Mouse (Mus musculus): ENCODE data around the gene Ccnjl. TPM values are rescaled to one million over a fixed set of nuclear protein-coding genes. Genes with fewer than 3 reads are reported as not detected.

Gene Ccnjl
- polyA plus RNA-seq, 1 experiment from 2014 or later, result 26.4 TPM

DNA sequence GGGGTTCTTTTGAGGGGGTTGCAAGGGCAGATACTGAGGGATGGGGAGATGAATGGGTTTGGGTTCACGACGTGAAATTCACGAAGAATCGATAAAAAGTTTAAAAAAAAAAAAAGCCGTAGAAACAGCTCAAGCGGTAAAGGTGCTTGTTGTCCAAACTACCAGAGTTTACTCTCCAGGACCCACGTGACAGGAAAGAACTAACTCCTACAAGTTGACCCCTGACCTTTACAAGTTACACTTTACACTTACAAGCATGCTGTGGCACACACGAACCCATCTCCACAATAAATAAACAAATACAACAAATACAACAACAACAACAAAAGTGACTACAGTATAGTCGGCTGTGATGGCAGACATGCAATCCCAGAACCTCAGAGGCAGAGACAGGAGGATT, 103.1 kb downstream of the Ccnjl start:
- Histone ChIP-seq H3K9ac (replicated peaks; ENCODE audit: low read length) (no peak overlapping the region), H3K36me3 (ENCODE audit: insufficient read depth, low read length) (no peaks in the 10 kb centered on the region), H3K4me2 (replicated peaks; ENCODE audit: low read depth, low read length) (no peak overlapping the region), H3K9me3 (ENCODE audit: low read length) (no peaks in the 10 kb centered on the region), H3K27ac (ENCODE audit: low read length) (no peak overlapping the region), H3K4me1 (ENCODE audit: insufficient read depth, low read length) (peaks cover 23% of the 10 kb centered on the region), H3K4me3 (ENCODE audit: low read length) (no peak overlapping the region), H3K27me3 (ENCODE audit: insufficient read depth, low read length) (no peaks in the 10 kb centered on the region)
- ATAC-seq (ENCODE audit: low FRiP score, low TSS enrichment), result no peak
- WGBS, result 79% methylated on average over 9 of the region's 9 CpGs

DNA sequence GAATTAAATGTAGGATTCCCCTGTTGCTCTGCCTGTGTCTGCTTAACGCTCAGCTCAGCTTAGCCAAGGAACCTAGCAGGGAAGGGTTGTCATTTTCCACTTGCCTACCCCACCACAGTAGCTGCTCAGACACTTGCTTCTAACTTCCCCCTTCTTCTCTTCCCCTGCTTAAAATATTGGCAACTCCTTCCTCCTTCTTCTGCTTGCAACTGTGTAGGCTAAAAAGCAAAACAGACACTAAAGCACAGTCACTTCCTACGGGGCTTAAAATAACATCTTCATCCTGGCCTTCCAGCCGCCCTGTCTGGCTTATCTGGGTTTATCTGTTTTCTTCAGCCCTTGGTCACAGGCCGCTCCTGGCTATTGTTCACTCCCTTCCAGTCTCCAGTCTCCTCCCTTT, 104.0 kb downstream of the Ccnjl start:
- Histone ChIP-seq H3K4me3 (ENCODE audit: low read length) (no peak overlapping the region), H3K4me1 (ENCODE audit: insufficient read depth, low read length) (peaks cover 17% of the 10 kb centered on the region), H3K36me3 (ENCODE audit: insufficient read depth, low read length) (no peaks in the 10 kb centered on the region), H3K27me3 (ENCODE audit: insufficient read depth, low read length) (no peaks in the 10 kb centered on the region), H3K27ac (ENCODE audit: low read length) (peak overlapping the region; percentile 15; the same call in 1 of the 2 replicates), H3K4me2 (replicated peaks; ENCODE audit: low read depth, low read length) (no peak overlapping the region), H3K9me3 (ENCODE audit: low read length) (no peaks in the 10 kb centered on the region), H3K9ac (replicated peaks; ENCODE audit: low read length) (no peak overlapping the region)
- ATAC-seq (ENCODE audit: low FRiP score, low TSS enrichment), result no peak
- WGBS, result 26% methylated on average over 4 of the region's 4 CpGs

DNA sequence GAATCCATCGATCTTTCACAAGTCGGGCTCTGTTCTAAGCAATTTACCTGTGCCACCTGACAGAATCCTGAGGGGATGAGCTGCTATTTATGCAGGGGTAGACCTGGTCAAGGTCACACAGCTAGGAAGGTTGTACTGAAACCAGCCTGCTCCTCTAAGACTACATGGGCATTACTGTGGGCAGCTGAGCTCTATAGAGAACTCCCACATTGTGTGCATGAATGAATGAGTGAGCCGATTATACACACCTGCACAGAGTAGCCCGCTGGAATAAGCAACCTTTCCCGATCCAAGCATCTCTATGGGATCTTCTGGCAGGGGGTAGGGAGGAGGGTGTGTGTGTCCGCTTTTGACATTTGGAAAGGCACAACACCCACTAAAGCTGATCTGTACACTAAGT, 104.6 kb downstream of the Ccnjl start:
- no peak overlapping the region for H3K9ac ChIP-seq (replicated peaks; ENCODE audit: low read length)
- 72% methylated on average over 6 of the region's 6 CpGs for WGBS
- no peak overlapping the region for H3K4me3 ChIP-seq (ENCODE audit: low read length)
- no peaks in the 10 kb centered on the region for H3K9me3 ChIP-seq (ENCODE audit: low read length)
- H3K27me3 ChIP-seq (ENCODE audit: insufficient read depth, low read length), result no peaks in the 10 kb centered on the region
- H3K4me1 ChIP-seq (ENCODE audit: insufficient read depth, low read length), result peaks cover 17% of the 10 kb centered on the region
- no peaks in the 10 kb centered on the region for H3K36me3 ChIP-seq (ENCODE audit: insufficient read depth, low read length)
- H3K4me2 ChIP-seq (replicated peaks; ENCODE audit: low read depth, low read length), result no peak overlapping the region
- peak overlapping the region; percentile 15; the same call in 1 of the 2 replicates for H3K27ac ChIP-seq (ENCODE audit: low read length)
- peak; percentile 1; the same call in 1 of the 2 replicates for ATAC-seq (ENCODE audit: low FRiP score, low TSS enrichment)

DNA sequence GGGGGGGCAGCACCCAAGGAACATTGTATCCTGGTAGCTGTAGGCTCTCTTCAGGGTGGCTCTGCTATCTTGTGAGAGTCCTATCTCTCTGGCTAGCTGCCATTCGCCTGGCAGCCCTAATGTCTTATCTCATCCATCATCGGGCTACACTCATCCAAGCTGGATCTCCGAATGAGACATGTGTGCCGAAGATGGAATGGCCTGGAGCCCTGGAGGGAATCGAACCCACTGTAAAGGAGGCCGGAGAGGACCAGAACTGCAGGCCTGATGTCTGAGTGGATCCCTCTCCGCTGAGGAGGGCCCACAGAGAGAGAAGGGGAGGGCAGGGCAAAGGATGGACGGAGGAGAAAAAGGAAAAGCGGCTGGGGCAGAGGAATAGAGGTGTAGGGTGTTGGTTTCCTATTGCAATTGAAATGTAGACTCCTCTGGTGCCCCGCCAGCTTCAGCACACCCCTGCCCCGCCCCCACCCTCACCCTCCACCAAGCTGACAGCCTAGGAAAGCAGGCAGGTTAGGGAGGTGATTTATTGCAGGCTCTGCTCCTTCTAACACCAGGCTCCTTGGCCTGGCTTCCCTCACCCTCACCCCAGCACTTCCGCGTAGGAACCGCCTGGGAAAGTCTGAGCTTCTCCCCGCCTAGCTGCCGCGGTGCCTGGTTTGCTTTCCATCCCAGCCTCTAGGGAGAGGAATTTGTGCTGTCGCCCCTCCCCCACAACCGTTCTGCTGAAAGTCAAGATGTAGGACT, 105.2 kb downstream of the Ccnjl start:
- Histone ChIP-seq H3K4me3 (ENCODE audit: low read length) (no peak overlapping the region), H3K27ac (ENCODE audit: low read length) (peak overlapping the region; percentile 65; the same call in 1 of the 2 replicates), H3K4me1 (ENCODE audit: insufficient read depth, low read length) (peaks cover 17% of the 10 kb centered on the region), H3K4me2 (replicated peaks; ENCODE audit: low read depth, low read length) (peak overlapping the region; percentile 16; the same call in 1 of the 2 replicates), H3K27me3 (ENCODE audit: insufficient read depth, low read length) (no peaks in the 10 kb centered on the region), H3K9ac (replicated peaks; ENCODE audit: low read length) (no peak overlapping the region), H3K36me3 (ENCODE audit: insufficient read depth, low read length) (no peaks in the 10 kb centered on the region), H3K9me3 (ENCODE audit: low read length) (no peaks in the 10 kb centered on the region)
- WGBS, result 10% methylated on average over 19 of the region's 19 CpGs
- peak; percentile 94 for ATAC-seq (ENCODE audit: low FRiP score, low TSS enrichment)

Other genes with a start within 250 kb of the Ccnjl start
- gene Pttg1, start 102.5 kb upstream of the Ccnjl start, polyA plus RNA-seq (2015; fragmentation: Nextera tagmentation; extraction: Ambion mirVana), result 101 and 102 TPM in 2 replicates
- gene Slu7, start 95.0 kb upstream of the Ccnjl start, polyA plus RNA-seq (2015; fragmentation: Nextera tagmentation; extraction: Ambion mirVana), result 59.6 and 66.3 TPM in 2 replicates
- gene C1qtnf2, start 54.5 kb upstream of the Ccnjl start, polyA plus RNA-seq (2015; fragmentation: Nextera tagmentation; extraction: Ambion mirVana), result 17.8 and 20.8 TPM in 2 replicates
- gene 4933415A04Rik, start 58.3 kb downstream of the Ccnjl start, polyA plus RNA-seq (2015; fragmentation: Nextera tagmentation; extraction: Ambion mirVana), result 6.8 and 7.4 TPM in 2 replicates
- 0.42 TPM in 1 of 2 replicates, not detected in the other for gene Fabp6, start 72.8 kb downstream of the Ccnjl start, polyA plus RNA-seq (2015; fragmentation: Nextera tagmentation; extraction: Ambion mirVana)
- 13.6 and 21.0 TPM in 2 replicates for gene Pwwp2a, start 153.2 kb downstream of the Ccnjl start, polyA plus RNA-seq (2015; fragmentation: Nextera tagmentation; extraction: Ambion mirVana)
- gene Ttc1, start 219.2 kb downstream of the Ccnjl start, polyA plus RNA-seq (2015; fragmentation: Nextera tagmentation; extraction: Ambion mirVana), result 69.6 and 71.0 TPM in 2 replicates